Mouse (Mus musculus): ENCODE results near the gene Rchy1. TPM values are rescaled to one million over a fixed set of nuclear protein-coding genes. Genes with fewer than 3 reads are reported as not detected.
A peak's percentile ranks its signal among the peaks of the same experiment; 100 is the strongest.
"Not testable (repeated sequence)": the region's sequence is repeated elsewhere in the genome, so short reads cannot be mapped to it uniquely, and the experiment has no call there.

Gene Rchy1
- polyA plus RNA-seq, 1 experiment from 2014 or later, result 92.1 TPM

GRCm38 (mm10) chr5:91956991-91957760 lies 5.7 kb downstream of the Rchy1 start:
- Histone ChIP-seq H3K9ac (replicated peaks) (no peak overlapping the region), H3K4me2 (no peak overlapping the region), H3K27me3 (replicated peaks) (no peaks in the 10 kb centered on the region), H3K4me1 (peaks cover 24% of the 10 kb centered on the region), H3K27ac (replicated peaks) (no peak overlapping the region), H3K9me3 (replicated peaks) (no peaks in the 10 kb centered on the region), H3K36me3 (peaks cover 31% of the 10 kb centered on the region), H3K4me3 (replicated peaks) (no peak overlapping the region)
- WGBS, result 96% methylated on average over 3 of the region's 3 CpGs
- no peak for ATAC-seq (ENCODE audit: low FRiP score)

GRCm38 (mm10) chr5:91951404-91951803 lies 11.5 kb downstream of the Rchy1 start:
- Histone ChIP-seq H3K36me3 (peaks cover 55% of the 10 kb centered on the region), H3K9me3 (replicated peaks) (no peaks in the 10 kb centered on the region), H3K9ac (replicated peaks) (no peak overlapping the region), H3K27me3 (replicated peaks) (no peaks in the 10 kb centered on the region), H3K4me3 (replicated peaks) (no peak overlapping the region), H3K4me2 (no peak overlapping the region), H3K4me1 (no peaks in the 10 kb centered on the region), H3K27ac (replicated peaks) (no peak overlapping the region)
- no peak; the same call in 1 of the 2 replicates for ATAC-seq (ENCODE audit: low FRiP score)

- Histone ChIP-seq H3K4me3 (replicated peaks) (no peak overlapping the region), H3K27ac (replicated peaks) (no peak overlapping the region), H3K4me1 (no peaks in the 10 kb centered on the region), H3K9ac (replicated peaks) (no peak overlapping the region), H3K9me3 (replicated peaks) (no peaks in the 10 kb centered on the region), H3K4me2 (no peak overlapping the region), H3K27me3 (replicated peaks) (no peaks in the 10 kb centered on the region), H3K36me3 (peaks cover 49% of the 10 kb centered on the region)
- ATAC-seq (ENCODE audit: low FRiP score), result no peak
- WGBS, result 90% methylated on average over 7 of the region's 7 CpGs
Measured at GRCm38 (mm10) chr5:91949441-91949840, 13.4 kb downstream of the Rchy1 start.

- Histone ChIP-seq H3K27me3 (replicated peaks) (no peaks in the 10 kb centered on the region), H3K9ac (replicated peaks) (no peak overlapping the region), H3K9me3 (replicated peaks) (no peaks in the 10 kb centered on the region), H3K36me3 (peaks cover 38% of the 10 kb centered on the region), H3K4me1 (no peaks in the 10 kb centered on the region), H3K4me2 (no peak overlapping the region), H3K27ac (replicated peaks) (no peak overlapping the region), H3K4me3 (replicated peaks) (no peak overlapping the region)
- 100% methylated on average over 4 of the region's 4 CpGs for WGBS
- no peak for ATAC-seq (ENCODE audit: low FRiP score)
Measured at GRCm38 (mm10) chr5:91947008-91947407, 15.9 kb downstream of the Rchy1 start.

GRCm38 (mm10) chr5:91945609-91946008 lies 17.3 kb downstream of the Rchy1 start:
- H3K4me3 ChIP-seq (replicated peaks); H3K4me2 ChIP-seq; H3K27me3 ChIP-seq (replicated peaks); ATAC-seq (ENCODE audit: low FRiP score); H3K9me3 ChIP-seq (replicated peaks); H3K4me1 ChIP-seq; H3K9ac ChIP-seq (replicated peaks); H3K27ac ChIP-seq (replicated peaks): not testable (repeated sequence)
- peaks cover 31% of the 10 kb centered on the region for H3K36me3 ChIP-seq
- 41% methylated on average over 1 of the region's 1 CpGs for WGBS

- H3K27ac ChIP-seq (replicated peaks), result no peak overlapping the region
- no peaks in the 10 kb centered on the region for H3K9me3 ChIP-seq (replicated peaks)
- H3K4me1 ChIP-seq, result peaks cover 6% of the 10 kb centered on the region; the same call in 1 of the 2 replicates
- no peaks in the 10 kb centered on the region for H3K27me3 ChIP-seq (replicated peaks)
- WGBS, result 71% methylated on average over 2 of the region's 2 CpGs
- no peak overlapping the region for H3K9ac ChIP-seq (replicated peaks)
- ATAC-seq (ENCODE audit: low FRiP score), result peak; percentile 55; the same call in 1 of the 2 replicates
- no peak overlapping the region for H3K4me2 ChIP-seq
- H3K36me3 ChIP-seq, result no peaks in the 10 kb centered on the region
- H3K4me3 ChIP-seq (replicated peaks), result no peak overlapping the region
Measured at GRCm38 (mm10) chr5:91913231-91913630, 49.6 kb downstream of the Rchy1 start.

GRCm38 (mm10) chr5:91911384-91912106 lies 51.3 kb downstream of the Rchy1 start:
- H3K9me3 ChIP-seq (replicated peaks), result no peaks in the 10 kb centered on the region
- H3K36me3 ChIP-seq, result no peaks in the 10 kb centered on the region
- no peak overlapping the region for H3K4me2 ChIP-seq
- no peak overlapping the region for H3K4me3 ChIP-seq (replicated peaks)
- no peaks in the 10 kb centered on the region for H3K27me3 ChIP-seq (replicated peaks)
- H3K9ac ChIP-seq (replicated peaks), result no peak overlapping the region
- ATAC-seq (ENCODE audit: low FRiP score), result no peak
- H3K27ac ChIP-seq (replicated peaks), result no peak overlapping the region
- H3K4me1 ChIP-seq, result peaks cover 6% of the 10 kb centered on the region; the same call in 1 of the 2 replicates
- WGBS, result 58% methylated on average over 13 of the region's 13 CpGs

GRCm38 (mm10) chr5:91910616-91911015 lies 52.3 kb downstream of the Rchy1 start:
- ATAC-seq (ENCODE audit: low FRiP score), result no peak
- no peaks in the 10 kb centered on the region for H3K36me3 ChIP-seq
- no peak overlapping the region for H3K9ac ChIP-seq (replicated peaks)
- no peaks in the 10 kb centered on the region for H3K27me3 ChIP-seq (replicated peaks)
- H3K4me2 ChIP-seq, result no peak overlapping the region
- no peaks in the 10 kb centered on the region for H3K9me3 ChIP-seq (replicated peaks)
- 93% methylated on average over 4 of the region's 4 CpGs for WGBS
- H3K4me3 ChIP-seq (replicated peaks), result no peak overlapping the region
- no peak overlapping the region for H3K27ac ChIP-seq (replicated peaks)
- H3K4me1 ChIP-seq, result peaks cover 6% of the 10 kb centered on the region; the same call in 1 of the 2 replicates

- Histone ChIP-seq H3K4me1 (peaks cover 6% of the 10 kb centered on the region; the same call in 1 of the 2 replicates), H3K27ac (replicated peaks) (peak overlapping the region; percentile 23; the same call in 1 of the 2 replicates)
Measured at GRCm38 (mm10) chr5:91909010-91909620, 53.8 kb downstream of the Rchy1 start.

More at GRCm38 (mm10) chr5:91909010-91909620, 53.8 kb downstream of the Rchy1 start:
- H3K9me3 ChIP-seq (replicated peaks), result no peaks in the 10 kb centered on the region
- peak; percentile 68 for ATAC-seq (ENCODE audit: low FRiP score)
- H3K4me2 ChIP-seq, result no peak overlapping the region
- H3K4me3 ChIP-seq (replicated peaks), result no peak overlapping the region
- no peak overlapping the region for H3K9ac ChIP-seq (replicated peaks)
- H3K36me3 ChIP-seq, result no peaks in the 10 kb centered on the region
- WGBS, result 10% methylated on average over 10 of the region's 10 CpGs
- H3K27me3 ChIP-seq (replicated peaks), result no peaks in the 10 kb centered on the region
